In genomic region chr2:129734031-129734430, GRCm38 (mm10) we compare ENCODE assay signal across 25 mouse cellular contexts. TPM values are rescaled to one million over a fixed set of nuclear protein-coding genes. Genes with fewer than 3 reads are reported as not detected.
"Had no signal": no experiment of that assay in that cellular context is flagged by ENCODE, and none has a peak within 500 bp of the region (broad histone marks: within the 10 kb centered on the region; RNA-seq: fewer than 3 reads in every experiment).

No protein-coding gene starts in this region.

- H3K27me3 ChIP-seq: limb, embryonic 15.5 days; liver, embryonic 12.5 days; midbrain, embryonic 15.5 days; neural tube, embryonic 12.5 days; stomach, embryonic 15.5 days had no signal

- H3K4me3 ChIP-seq: limb, embryonic 15.5 days; liver, embryonic 12.5 days; midbrain, embryonic 10.5 days; midbrain, embryonic 15.5 days; neural tube, embryonic 12.5 days; stomach, embryonic 15.5 days had no signal

- H3K27ac ChIP-seq: kidney, postnatal 0 days; limb, embryonic 15.5 days; liver, embryonic 12.5 days; midbrain, embryonic 10.5 days; midbrain, embryonic 15.5 days; neural tube, embryonic 12.5 days; stomach, embryonic 15.5 days had no signal

- H3K4me2 ChIP-seq: limb, embryonic 15.5 days; liver, embryonic 12.5 days; lung, embryonic 14.5 days; midbrain, embryonic 15.5 days; neural tube, embryonic 12.5 days; stomach, embryonic 15.5 days had no signal

- H3K4me1 ChIP-seq: limb, embryonic 15.5 days; liver, embryonic 12.5 days; midbrain, embryonic 10.5 days; midbrain, embryonic 15.5 days; neural tube, embryonic 12.5 days; stomach, embryonic 15.5 days had no signal

- H3K36me3 ChIP-seq: limb, embryonic 15.5 days; liver, embryonic 12.5 days; midbrain, embryonic 10.5 days; midbrain, embryonic 15.5 days; neural tube, embryonic 12.5 days; stomach, embryonic 15.5 days had no signal

- ATAC-seq: intestine, postnatal 0 days; liver, embryonic 12.5 days; midbrain, embryonic 15.5 days had no signal

- H3K9ac ChIP-seq: limb, embryonic 15.5 days; liver, embryonic 12.5 days; lung, embryonic 14.5 days; midbrain, embryonic 15.5 days; neural tube, embryonic 12.5 days; stomach, embryonic 15.5 days had no signal

- H3K9me3 ChIP-seq: limb, embryonic 15.5 days; liver, embryonic 12.5 days; midbrain, embryonic 10.5 days; midbrain, embryonic 15.5 days; neural tube, embryonic 12.5 days; stomach, embryonic 15.5 days had no signal

- DNase-seq: kidney, adult 9 months; kidney, postnatal 36 days; layer of hippocampus, adult 9-11 months; layer of hippocampus, postnatal 36 days; lung, embryonic 14.5 days; lung, postnatal 10 days; lung, postnatal 4 days; thymus, adult 2 months; thymus, postnatal 25 days had no signal

RNA-seq across cellular contexts. Expression of gene Pdyn, which starts 34.4 kb away (rescaled TPM):
- total RNA-seq: megakaryocyte, adult 5-6 weeks; monocyte, adult 5-6 weeks; neutrophil, adult 5-6 weeks had no signal
- polyA plus RNA-seq: limb, embryonic 11.5 days; liver, embryonic 16.5 days; lung, embryonic 14.5 days; spleen, adult 2 months; testis, adult 2 months; urinary bladder, adult 2 months had no signal
